Mouse (Mus musculus) limb, embryonic 11.5 days (tissue): ENCODE measurements at regions not wholly inside any gene's neighbourhood (a gene's known extent, or its start where the extent isn't known, plus 50 kb on each side); places are given as distances from the start of the nearest gene placed in this dataset.

Experiments used
- ATAC-seq: fragments of 200-750 bp; cut with Nextera tagmentation; 2 replicates; pipeline ENCODE4 v1.8.0; 2017; ENCODE audit warnings: low read depth; ENCODE audit not compliant: insufficient number of reproducible peaks, low FRiP score, low TSS enrichment
- DNase-seq: peaks from one replicate; pipeline ENCODE4 v3.0.0-alpha.2; 2015; ENCODE audit warnings: low spot score
- H3K27ac ChIP-seq: fragments of 300-500 bp; sonication (generic); replicated peaks from 2 replicates; pipeline ENCODE4 v1.5.1; 2014; ENCODE audit warnings: low read depth, mild to moderate bottlenecking, low read length
- H3K27me3 ChIP-seq: fragments of 300-500 bp; sonication (generic); 2 replicates; pipeline ENCODE4 v1.6.1; 2014; ENCODE audit warnings: mild to moderate bottlenecking, low read length, mixed read lengths; ENCODE audit not compliant: control insufficient read depth, insufficient read depth
- H3K36me3 ChIP-seq: fragments of 300-500 bp; sonication (generic); 2 replicates; pipeline ENCODE4 v1.6.1; 2014; ENCODE audit warnings: mild to moderate bottlenecking, low read length, moderate library complexity, mixed read lengths; ENCODE audit not compliant: control insufficient read depth, insufficient read depth
- H3K4me1 ChIP-seq: fragments of 300-500 bp; sonication (generic); 2 replicates; pipeline ENCODE4 v1.6.1; 2014; ENCODE audit warnings: low read length, mixed read lengths; ENCODE audit not compliant: control insufficient read depth, insufficient read depth
- H3K4me2 ChIP-seq: fragments of 300-500 bp; sonication (generic); 2 replicates; pipeline ENCODE4 v1.6.1; 2014; ENCODE audit warnings: low read depth, mild to moderate bottlenecking, moderate library complexity; ENCODE audit not compliant: severe bottlenecking
- H3K4me3 ChIP-seq: fragments of 300-500 bp; sonication (generic); 2 replicates; pipeline ENCODE4 v1.5.1; 2014; ENCODE audit warnings: low read depth, low read length
- H3K9ac ChIP-seq: fragments of 300-500 bp; sonication (generic); 2 replicates; pipeline ENCODE4 v1.6.1; 2014; ENCODE audit warnings: mild to moderate bottlenecking, low read length
- H3K9me3 ChIP-seq: fragments of 300-500 bp; sonication (generic); 2 replicates; pipeline ENCODE4 v1.6.1; 2016; ENCODE audit warnings: low read length; ENCODE audit not compliant: control insufficient read depth
- WGBS: fragments of 180-500 bp; shearing (Covaris S2); extraction: QIAGEN DNeasy Blood & Tissue Kit; methylation state at CpG from one replicate; pipeline ENCODE4 v1.1.7; 2014; 5-methylcytosine and 5-hydroxymethylcytosine counted together

- Histone ChIP-seq H3K4me2 (no peak overlapping the region), H3K9ac (no peak overlapping the region), H3K27ac (no peak overlapping the region), H3K9me3 (no peaks in the 10 kb centered on the region), H3K4me1 (no peaks in the 10 kb centered on the region), H3K36me3 (no peaks in the 10 kb centered on the region), H3K4me3 (no peak overlapping the region), H3K27me3 (no peaks in the 10 kb centered on the region)
- 81% methylated on average over 4 of the region's 4 CpGs for WGBS
- ATAC-seq (no peak), DNase-seq (no peak)
These were observed 56.0 kb downstream of the Foxf2 start for GRCm38 (mm10) chr13:31681571-31681970.

- H3K36me3 ChIP-seq: no peaks in the 10 kb centered on the region
- 37% methylated on average over 5 of the region's 5 CpGs for WGBS
- H3K4me1 ChIP-seq: no peaks in the 10 kb centered on the region
- H3K9ac ChIP-seq: no peak overlapping the region
- H3K4me2 ChIP-seq: no peak overlapping the region
- no peak overlapping the region for H3K27ac ChIP-seq
- H3K4me3 ChIP-seq: no peak overlapping the region
- no peaks in the 10 kb centered on the region for H3K9me3 ChIP-seq
- no peak for ATAC-seq
- H3K27me3 ChIP-seq: no peaks in the 10 kb centered on the region
- no peak for DNase-seq
These were observed 57.7 kb downstream of the Foxf2 start for GRCm38 (mm10) chr13:31683311-31683710.

- WGBS: 91% methylated on average over 3 of the region's 3 CpGs
- ATAC-seq: no peak
- no peak overlapping the region for H3K4me3 ChIP-seq
These were observed 62.9 kb downstream of the Foxf2 start for GRCm38 (mm10) chr13:31688531-31688930.

GRCm38 (mm10) chr13:31689317-31689716, 63.7 kb downstream of the Foxf2 start:
- no peaks in the 10 kb centered on the region for H3K9me3 ChIP-seq
- no peak overlapping the region for H3K27ac ChIP-seq
- H3K9ac ChIP-seq: no peak overlapping the region
- peak; percentile 41 for DNase-seq
- ATAC-seq: no peak
- H3K4me1 ChIP-seq: no peaks in the 10 kb centered on the region
- no peaks in the 10 kb centered on the region for H3K27me3 ChIP-seq
- WGBS: 0% methylated on average over 1 of the region's 1 CpGs
- no peaks in the 10 kb centered on the region for H3K36me3 ChIP-seq
- H3K4me2 ChIP-seq: no peak overlapping the region
- H3K4me3 ChIP-seq: no peak overlapping the region

More at GRCm38 (mm10) chr13:31688531-31688930, 62.9 kb downstream of the Foxf2 start:
- Histone ChIP-seq H3K36me3 (no peaks in the 10 kb centered on the region), H3K9ac (no peak overlapping the region), H3K27ac (no peak overlapping the region), H3K9me3 (no peaks in the 10 kb centered on the region), H3K4me2 (no peak overlapping the region), H3K4me1 (no peaks in the 10 kb centered on the region), H3K27me3 (no peaks in the 10 kb centered on the region)
- DNase-seq: no peak

- Histone ChIP-seq H3K4me3 (no peak overlapping the region), H3K4me1 (no peaks in the 10 kb centered on the region), H3K27ac (no peak overlapping the region), H3K9me3 (no peaks in the 10 kb centered on the region), H3K9ac (no peak overlapping the region), H3K4me2 (no peak overlapping the region), H3K36me3 (no peaks in the 10 kb centered on the region), H3K27me3 (no peaks in the 10 kb centered on the region)
- WGBS: 87% methylated on average over 7 of the region's 7 CpGs
- no peak for ATAC-seq
- no peak for DNase-seq
These were observed 70.1 kb downstream of the Foxf2 start for GRCm38 (mm10) chr13:31695725-31696124.

GRCm38 (mm10) chr13:31704199-31704598, 78.6 kb downstream of the Foxf2 start:
- no peaks in the 10 kb centered on the region for H3K9me3 ChIP-seq
- H3K36me3 ChIP-seq: no peaks in the 10 kb centered on the region
- H3K4me3 ChIP-seq: no peak overlapping the region
- H3K27ac ChIP-seq: no peak overlapping the region
- DNase-seq (no peak), ATAC-seq (no peak)
- no peaks in the 10 kb centered on the region for H3K4me1 ChIP-seq
- H3K4me2 ChIP-seq: no peak overlapping the region
- no peak overlapping the region for H3K9ac ChIP-seq
- H3K27me3 ChIP-seq: peaks cover 4% of the 10 kb centered on the region; the same call in 1 of the 2 replicates
- WGBS: 86% methylated on average over 1 of the region's 1 CpGs

GRCm38 (mm10) chr13:31705406-31705805, 79.8 kb downstream of the Foxf2 start:
- H3K4me2 ChIP-seq: no peak overlapping the region
- H3K36me3 ChIP-seq: no peaks in the 10 kb centered on the region
- H3K9ac ChIP-seq: no peak overlapping the region
- ATAC-seq (peak; percentile 76; the same call in 1 of the 2 replicates), DNase-seq (peak; percentile 65)
- H3K27ac ChIP-seq: no peak overlapping the region
- peaks cover 4% of the 10 kb centered on the region; the same call in 1 of the 2 replicates for H3K27me3 ChIP-seq
- no peak overlapping the region for H3K4me3 ChIP-seq
- WGBS: 67% methylated on average over 2 of the region's 2 CpGs
- H3K9me3 ChIP-seq: no peaks in the 10 kb centered on the region
- H3K4me1 ChIP-seq: no peaks in the 10 kb centered on the region

GRCm38 (mm10) chr13:31710681-31711080, 85.1 kb downstream of the Foxf2 start:
- H3K27ac ChIP-seq: 0 out of 2 replicates have a peak overlapping the region, but pooled peaks have one; percentile 65
- H3K27me3 ChIP-seq: peaks cover 6% of the 10 kb centered on the region; the same call in 1 of the 2 replicates
- H3K36me3 ChIP-seq: no peaks in the 10 kb centered on the region
- ATAC-seq (peak; percentile 91), DNase-seq (peak; percentile 81)
- WGBS: 30% methylated on average over 6 of the region's 6 CpGs
- H3K9ac ChIP-seq: no peak overlapping the region
- H3K4me2 ChIP-seq: no peak overlapping the region
- no peaks in the 10 kb centered on the region for H3K9me3 ChIP-seq
- peaks cover 6% of the 10 kb centered on the region for H3K4me1 ChIP-seq
- no peak overlapping the region for H3K4me3 ChIP-seq

- DNase-seq (no peak), ATAC-seq (no peak)
- no peak overlapping the region for H3K4me3 ChIP-seq
- no peak overlapping the region for H3K27ac ChIP-seq
- peaks cover 10% of the 10 kb centered on the region for H3K4me1 ChIP-seq
- no peak overlapping the region for H3K4me2 ChIP-seq
- WGBS: 24% methylated on average over 2 of the region's 2 CpGs
- no peak overlapping the region for H3K9ac ChIP-seq
- peaks cover 2% of the 10 kb centered on the region; the same call in 1 of the 2 replicates for H3K27me3 ChIP-seq
- no peaks in the 10 kb centered on the region for H3K9me3 ChIP-seq
- H3K36me3 ChIP-seq: no peaks in the 10 kb centered on the region
These were observed 90.1 kb downstream of the Foxf2 start for GRCm38 (mm10) chr13:31715683-31716082.
